Mouse (Mus musculus): Measurements from ENCODE around the gene Glb1l.

DNA sequence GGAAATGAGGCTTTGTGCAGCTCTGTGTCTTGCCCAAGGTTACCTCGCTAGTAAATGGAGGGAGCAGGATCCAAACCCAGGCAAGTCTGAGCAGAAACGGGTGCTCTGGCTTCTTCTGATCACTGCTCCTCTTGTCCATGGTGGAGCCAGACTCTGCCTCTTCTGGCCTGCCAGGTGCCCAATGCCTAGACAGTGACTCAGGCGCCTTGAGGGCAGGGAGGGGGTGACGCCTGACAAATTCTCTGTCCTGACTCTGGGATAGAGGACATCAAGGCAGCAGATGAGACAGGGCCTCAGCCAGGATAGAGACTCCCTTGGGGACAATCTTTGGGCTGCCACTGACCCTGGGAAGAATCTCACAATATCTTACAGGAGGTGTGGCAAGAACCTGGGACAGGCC lies 20.6 kb upstream of the Glb1l start:
- no peak for TF ChIP-seq CTCF (IDR thresholded peaks at IDR 0.05; ENCODE audit: insufficient read depth, low read length)
- no peak for TF ChIP-seq POLR2A (IDR thresholded peaks at IDR 0.05; ENCODE audit: borderline replicate concordance, extremely low read depth, low read depth, low read length)

Measured in lung, adult 2 months (tissue).